Mouse (Mus musculus): Measurements from ENCODE around the gene Tmcc1. TPM values are rescaled to one million over a fixed set of nuclear protein-coding genes. Genes with fewer than 3 reads are reported as not detected.
A peak's percentile ranks its signal among the peaks of the same experiment; 100 is the strongest.

The Tmcc1 gene
- total RNA-seq, 2 experiments from 2014 or later = 79.8 to 99.8 TPM

- ATAC-seq (ENCODE audit: poor library complexity, severe bottlenecking) = no peak
These were observed 197.8 kb downstream of the Tmcc1 start for GRCm38 (mm10) chr6:115995531-115995941.

- ATAC-seq (ENCODE audit: poor library complexity, severe bottlenecking) = peak; percentile 86
These were observed 198.3 kb downstream of the Tmcc1 start, which contains the start of gene Plxnd1 for GRCm38 (mm10) chr6:115994877-115995520. Plxnd1 (minus strand) TSS chr6:115995005.

DNA sequence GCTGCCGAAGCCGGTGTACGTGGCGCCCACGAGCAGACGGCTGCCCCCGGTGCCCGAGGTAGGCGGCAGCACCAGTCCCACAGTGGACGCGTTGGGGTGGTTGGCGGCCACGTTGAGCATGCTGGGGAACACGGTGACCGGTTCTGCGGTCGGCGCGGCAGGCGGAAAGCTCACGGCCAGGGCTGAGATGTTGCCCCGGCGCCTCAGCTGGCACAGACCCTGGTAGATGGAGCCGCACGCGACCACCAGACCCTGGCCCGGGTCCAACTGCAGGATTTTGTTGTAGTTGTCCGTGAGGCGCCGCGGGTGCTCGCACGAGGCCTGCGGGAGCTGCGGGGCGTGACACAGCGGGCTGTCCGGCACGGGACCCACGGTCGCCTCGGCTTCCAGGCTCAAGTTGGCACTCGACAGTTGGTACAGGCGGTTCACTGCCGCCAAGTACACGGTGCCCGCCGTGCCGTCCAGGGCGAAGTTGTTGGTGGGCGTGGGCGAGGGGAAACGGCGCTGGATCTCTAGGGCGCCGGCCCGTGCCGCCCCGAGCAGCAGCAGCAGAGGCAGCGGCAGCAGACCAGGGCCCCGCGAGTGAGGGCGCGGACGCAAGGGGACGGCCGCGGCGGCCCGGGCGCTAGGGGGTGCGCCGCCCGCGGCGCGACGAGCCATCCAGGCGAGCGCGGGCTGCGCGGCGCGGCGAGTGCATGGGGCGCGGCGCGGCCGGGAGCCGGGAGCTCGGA is 199.0 kb downstream of the Tmcc1 start:
- ATAC-seq (ENCODE audit: poor library complexity, severe bottlenecking) = peak; percentile 14

DNA sequence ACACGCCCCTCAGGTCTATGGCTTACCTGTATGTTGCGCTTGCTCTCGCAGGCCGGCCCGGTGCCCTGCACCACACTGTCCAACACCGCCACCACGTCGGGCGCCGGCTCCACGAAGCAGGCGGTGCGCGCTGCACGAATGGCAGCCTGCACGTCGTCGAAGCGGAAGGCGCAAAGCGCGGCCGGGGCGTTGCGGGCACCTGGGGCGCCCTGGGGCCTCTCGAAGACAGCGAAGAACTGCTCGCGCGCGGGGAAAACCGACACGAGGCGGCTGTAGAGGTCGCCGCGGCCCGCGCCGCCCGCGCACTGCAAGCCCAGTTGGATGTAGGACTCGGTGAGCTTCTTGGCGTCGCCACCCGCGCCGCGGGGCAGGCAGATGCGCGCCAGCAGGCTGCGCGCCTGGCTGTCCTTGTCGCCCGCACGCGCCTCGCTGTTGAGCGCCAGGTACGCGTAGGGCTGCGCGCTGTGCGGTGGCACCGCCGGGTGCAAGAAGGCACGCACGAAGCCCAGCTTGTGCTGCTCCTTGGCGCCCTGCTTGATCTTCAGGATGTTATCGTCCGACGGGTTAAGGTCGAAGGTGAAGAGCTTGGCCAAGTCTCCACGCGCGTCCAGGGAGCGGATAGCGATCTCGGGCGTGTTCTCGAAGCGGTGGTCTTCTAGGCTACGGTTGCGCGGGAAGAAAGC is 199.7 kb downstream of the Tmcc1 start:
- ATAC-seq (ENCODE audit: poor library complexity, severe bottlenecking) = no peak

GRCm38 (mm10) chr6:115992981-115993380 is 200.3 kb downstream of the Tmcc1 start:
- ATAC-seq (ENCODE audit: poor library complexity, severe bottlenecking) = no peak

- ATAC-seq (ENCODE audit: poor library complexity, severe bottlenecking) = no peak
These were observed 201.2 kb downstream of the Tmcc1 start for GRCm38 (mm10) chr6:115991881-115992620.

DNA sequence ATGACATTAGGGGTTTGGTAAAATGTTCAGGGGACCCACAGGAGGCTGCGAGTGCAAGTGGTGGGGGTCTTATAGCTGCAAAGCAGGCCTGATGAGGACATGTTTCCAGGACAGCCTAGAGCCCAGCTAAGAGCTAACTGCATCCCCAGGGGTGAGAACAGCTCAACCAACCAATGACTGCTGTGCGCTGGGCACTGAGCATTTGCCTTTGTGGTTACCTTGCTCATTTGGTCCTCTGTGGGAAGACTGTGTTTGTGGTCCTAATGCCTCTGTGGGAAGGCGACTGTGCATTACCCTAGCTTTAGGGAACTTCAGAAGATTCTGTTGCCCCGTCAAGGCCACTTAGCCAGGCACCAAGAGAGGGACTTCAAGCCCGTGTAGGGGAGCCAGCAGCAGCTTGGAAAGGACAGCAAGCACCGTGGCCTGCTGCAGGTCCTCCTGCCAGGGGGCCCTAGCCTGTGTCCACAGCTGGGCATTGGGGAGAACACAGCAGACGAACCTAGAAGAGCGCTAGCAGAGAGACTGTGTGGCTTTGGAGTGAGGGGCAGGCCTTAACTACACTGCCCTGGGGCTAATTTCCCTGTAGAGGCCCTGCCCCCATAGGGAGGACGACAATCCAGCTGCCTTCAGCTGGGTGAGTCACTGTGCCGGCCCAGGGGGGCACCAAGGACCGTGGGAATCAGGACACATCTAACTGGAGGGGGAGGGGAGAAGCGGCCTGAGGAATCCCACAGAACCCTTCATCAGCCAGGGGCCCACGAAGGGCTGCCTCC is 202.0 kb downstream of the Tmcc1 start:
- ATAC-seq (ENCODE audit: poor library complexity, severe bottlenecking) = no peak

DNA sequence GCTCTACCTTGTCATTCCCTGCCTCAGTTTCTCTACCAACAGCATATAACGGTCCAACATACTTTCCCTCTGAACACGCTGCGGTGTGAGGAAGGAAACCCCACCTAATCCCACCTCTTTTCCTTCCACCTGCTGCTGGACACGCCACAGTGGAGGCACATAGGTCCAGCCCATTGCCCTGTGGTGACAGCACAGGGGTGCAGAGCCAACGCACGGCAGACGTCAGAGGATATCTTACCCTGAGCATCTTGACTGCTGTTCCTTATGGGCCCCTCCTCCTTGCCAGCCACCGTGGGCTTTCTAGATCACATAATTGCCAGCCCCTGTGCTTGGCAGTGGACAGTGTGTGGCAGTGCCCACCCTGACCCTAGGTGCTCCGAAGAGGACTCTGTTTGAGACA is 202.8 kb downstream of the Tmcc1 start:
- ATAC-seq (ENCODE audit: poor library complexity, severe bottlenecking) = no peak

- ATAC-seq (ENCODE audit: poor library complexity, severe bottlenecking) = no peak
These were observed 203.2 kb downstream of the Tmcc1 start for GRCm38 (mm10) chr6:115990056-115990455.

DNA sequence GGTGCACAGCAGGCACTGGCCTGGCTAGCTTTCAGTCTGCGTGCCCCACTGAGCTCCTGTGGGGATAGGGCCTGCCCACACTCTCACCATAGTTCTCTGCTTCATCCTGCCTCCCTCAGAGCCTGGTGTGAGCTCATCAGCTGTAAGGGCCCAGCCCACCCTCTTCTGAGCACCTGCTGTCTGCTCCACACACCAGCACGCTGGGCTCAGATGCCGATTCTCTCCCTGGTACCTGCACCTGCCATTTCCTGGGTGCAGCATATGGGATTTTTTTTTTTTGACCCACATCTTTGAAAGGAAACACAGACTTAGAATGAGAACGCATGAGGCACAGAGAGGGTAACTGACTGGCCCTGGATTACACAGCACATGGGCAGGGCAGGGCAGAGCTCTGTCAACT is 203.7 kb downstream of the Tmcc1 start:
- ATAC-seq (ENCODE audit: poor library complexity, severe bottlenecking) = no peak

- ATAC-seq (ENCODE audit: poor library complexity, severe bottlenecking) = no peak
These were observed 204.3 kb downstream of the Tmcc1 start for GRCm38 (mm10) chr6:115989032-115989431.

DNA sequence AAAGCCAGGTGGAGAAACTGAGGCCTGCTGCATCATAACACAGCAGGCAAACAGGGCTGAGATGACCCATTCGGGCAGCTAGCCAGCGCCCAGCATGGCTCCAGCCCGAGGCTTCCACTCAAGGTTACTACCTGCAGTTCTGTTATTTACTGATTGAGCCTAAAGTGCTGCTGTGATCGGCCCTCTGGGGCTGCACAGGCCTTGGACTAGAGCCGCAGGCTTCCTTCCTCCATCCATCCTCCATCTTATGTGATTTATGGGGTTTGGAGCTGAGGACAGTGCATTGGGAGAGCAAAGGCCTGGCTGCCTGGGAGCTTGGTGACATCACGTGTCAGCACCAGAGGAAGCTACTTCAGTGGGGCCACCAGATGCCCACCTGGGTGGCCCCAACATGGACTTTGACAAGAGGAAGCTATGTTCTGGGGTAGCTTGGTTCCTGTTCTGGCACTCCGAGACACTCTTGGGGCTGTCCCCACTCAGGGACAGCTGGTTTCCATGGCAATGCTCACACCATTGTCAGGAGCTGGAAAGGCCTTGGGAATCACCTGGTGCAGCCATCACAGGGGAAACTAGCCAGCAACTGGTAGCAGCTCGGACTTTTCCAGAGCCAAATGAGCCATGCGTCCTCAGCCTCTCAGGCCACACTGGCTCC is 206.1 kb downstream of the Tmcc1 start:
- 0 out of 2 replicates have a peak, but pooled peaks have one; percentile 19 for ATAC-seq (ENCODE audit: poor library complexity, severe bottlenecking)

DNA sequence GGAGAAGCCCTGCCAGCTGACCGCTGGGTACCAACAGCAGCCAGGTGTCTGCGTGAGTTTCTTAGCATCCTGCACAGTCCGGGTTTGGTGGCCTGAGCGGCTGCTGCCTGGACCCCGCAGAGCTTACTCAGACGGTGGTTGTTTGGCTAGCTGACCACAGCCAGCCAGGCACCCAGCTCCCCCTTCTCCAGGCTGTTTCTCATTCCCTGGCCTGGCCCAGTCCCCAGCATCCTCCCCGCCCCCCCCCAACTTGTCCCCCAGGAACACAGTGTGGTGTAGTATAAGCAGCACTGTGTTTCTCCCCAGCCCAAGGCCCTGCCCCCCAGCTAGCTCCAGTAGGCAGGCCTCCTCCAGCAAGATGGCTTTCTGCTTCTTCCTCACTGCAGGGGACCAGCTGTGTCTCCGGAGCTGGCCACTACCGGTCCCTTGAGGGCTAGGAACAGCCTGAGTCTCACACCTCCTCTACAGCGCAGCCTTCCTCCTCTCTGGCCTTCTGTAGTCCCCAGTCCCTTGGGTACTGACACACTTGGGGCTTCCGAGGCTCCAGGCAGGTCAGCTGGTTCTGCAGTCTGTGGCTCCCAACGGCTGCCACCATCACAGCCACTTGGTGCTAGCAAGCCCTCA is 206.7 kb downstream of the Tmcc1 start:
- ATAC-seq (ENCODE audit: poor library complexity, severe bottlenecking) = no peak

DNA sequence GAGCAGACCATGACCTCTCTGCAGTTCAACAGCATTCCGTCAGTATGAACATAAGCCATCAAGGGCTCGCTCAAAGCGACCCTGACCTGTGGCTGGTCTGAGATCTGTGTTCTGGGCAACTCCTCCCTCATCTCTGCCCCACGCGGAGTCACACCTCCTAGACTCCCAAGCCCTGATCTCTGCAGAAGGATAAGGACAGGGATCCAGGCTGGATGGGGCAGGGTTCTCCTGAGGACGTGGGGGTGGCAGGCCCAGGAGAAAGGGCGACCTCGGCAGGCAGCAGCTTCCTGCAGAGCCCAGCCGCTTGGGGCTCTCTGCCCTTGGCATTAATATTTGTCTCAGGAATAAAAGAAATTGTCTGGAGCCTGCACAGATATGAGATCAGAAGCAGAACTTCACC is 207.7 kb downstream of the Tmcc1 start:
- no peak for ATAC-seq (ENCODE audit: poor library complexity, severe bottlenecking)

DNA sequence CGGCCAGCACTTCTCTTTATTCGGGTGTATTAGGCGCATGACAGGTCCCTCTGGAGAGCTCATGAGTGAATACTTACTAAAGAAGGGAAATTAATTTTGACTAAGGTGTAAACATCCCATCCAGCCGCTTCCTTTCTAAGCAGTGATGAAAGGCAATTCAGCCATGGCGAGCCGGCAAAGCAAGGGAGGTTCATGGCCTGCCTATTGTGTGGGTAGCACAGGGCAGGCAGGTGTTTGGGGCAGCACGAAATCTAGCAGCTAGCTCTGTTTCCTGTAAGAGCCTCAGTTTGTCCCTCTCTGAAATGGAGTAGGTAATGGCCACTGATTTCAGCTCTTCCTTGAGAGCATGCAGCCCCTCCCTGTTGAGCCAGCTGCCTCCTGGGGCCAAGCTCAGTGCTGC is 208.7 kb downstream of the Tmcc1 start:
- no peak for ATAC-seq (ENCODE audit: poor library complexity, severe bottlenecking)

DNA sequence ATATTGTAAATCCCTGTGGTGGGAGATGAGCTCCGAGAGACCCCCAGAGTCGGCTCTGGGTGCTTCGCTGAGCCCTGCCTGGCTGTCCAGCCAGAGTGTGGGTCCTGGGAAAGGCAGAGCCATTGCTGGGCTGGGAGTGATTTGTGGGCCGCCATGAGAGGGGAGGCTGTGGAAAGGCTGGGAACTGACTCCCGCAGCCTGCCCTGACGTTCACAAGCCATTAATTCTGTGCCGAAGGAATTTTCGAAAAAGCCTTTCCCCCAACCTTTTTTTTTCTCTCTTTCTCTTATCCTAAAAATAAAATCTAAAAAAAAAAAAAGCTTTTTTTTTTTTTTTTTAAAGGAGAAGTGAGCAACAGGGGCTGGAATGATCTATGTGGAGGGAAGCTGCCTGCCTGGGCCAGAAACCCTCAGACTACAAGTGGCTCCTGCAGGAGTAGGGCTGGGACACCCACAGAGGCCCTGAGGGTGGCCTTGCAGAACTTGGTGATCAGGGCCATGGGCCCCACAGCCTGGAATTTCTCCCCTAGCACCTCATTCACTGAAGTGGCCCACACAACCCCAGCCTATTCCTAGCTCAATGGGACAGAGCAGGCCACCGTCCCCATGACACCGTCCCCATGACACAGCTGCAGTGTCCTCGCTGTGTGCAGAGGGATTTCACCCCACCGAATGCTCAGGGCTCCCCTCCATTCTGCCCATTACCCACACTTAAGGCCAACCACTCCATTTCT is 209.8 kb downstream of the Tmcc1 start:
- ATAC-seq (ENCODE audit: poor library complexity, severe bottlenecking) = no peak

- ATAC-seq (ENCODE audit: poor library complexity, severe bottlenecking) = no peak
These were observed 210.4 kb downstream of the Tmcc1 start for GRCm38 (mm10) chr6:115982889-115983288.

DNA sequence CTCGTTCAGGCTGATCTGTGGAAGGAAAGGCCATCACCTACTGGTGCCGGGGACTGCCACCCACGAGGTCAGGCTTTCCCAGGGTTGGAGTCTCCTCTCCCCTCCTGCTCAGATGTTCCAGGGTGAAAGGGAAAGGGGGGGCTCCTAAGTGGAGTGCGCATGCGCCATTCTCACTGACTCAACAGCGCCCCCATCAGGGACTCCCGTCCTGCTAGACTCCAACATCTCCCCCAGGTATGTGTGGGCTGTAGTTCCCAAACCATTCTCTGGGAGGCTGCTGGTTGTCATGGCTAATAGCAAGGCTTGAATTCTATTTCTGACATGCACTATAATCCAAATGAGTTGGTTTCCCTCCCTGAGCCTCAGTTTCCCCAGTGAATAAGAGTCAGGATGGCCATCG is 214.7 kb downstream of the Tmcc1 start:
- ATAC-seq (ENCODE audit: poor library complexity, severe bottlenecking) = no peak

DNA sequence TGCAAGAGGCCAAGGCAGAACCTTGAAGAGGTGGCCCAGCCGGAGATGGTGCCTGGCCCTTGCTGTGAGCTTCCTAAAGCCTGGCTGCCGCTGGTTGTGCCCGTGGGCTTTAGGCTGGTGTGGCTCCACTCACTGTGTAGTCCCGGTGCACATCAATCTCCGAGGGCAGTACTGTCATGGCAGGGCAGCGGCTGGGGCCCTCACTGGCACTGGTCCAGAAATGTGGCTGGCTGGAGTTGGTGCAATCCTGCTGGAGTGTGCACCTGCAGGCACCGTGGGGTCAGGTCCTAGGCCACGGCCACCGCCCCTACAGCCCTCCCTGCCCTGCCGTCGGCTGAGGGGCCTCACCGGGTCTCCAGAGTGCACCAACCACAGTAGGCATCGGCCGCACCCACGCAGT is 215.5 kb downstream of the Tmcc1 start:
- ATAC-seq (ENCODE audit: poor library complexity, severe bottlenecking) = no peak

All from megakaryocyte, adult 5-6 weeks (primary cell).